Mouse (Mus musculus): ENCODE measurements around the gene Sphk1. TPM values are rescaled to one million over a fixed set of nuclear protein-coding genes. Genes with fewer than 3 reads are reported as not detected.
"Not testable (repeated sequence)": the region's sequence is repeated elsewhere in the genome, so short reads cannot be mapped to it uniquely, and the experiment has no call there.

Gene Sphk1
- polyA plus RNA-seq (2012; ENCODE audit: insufficient read depth, low replicate concordance): 0.10 and 3.5 TPM in 2 replicates

- TF ChIP-seq FLI1 (IDR thresholded peaks at IDR 0.05; ENCODE audit: low read length) (no peak), GATA1 (IDR thresholded peaks at IDR 0.05; ENCODE audit: borderline replicate concordance, low read length) (no peak)
- Histone ChIP-seq H3K36me3 (replicated peaks; ENCODE audit: low read length) (peaks cover 1% of the 10 kb centered on the region), H3K9me3 (no peaks in the 10 kb centered on the region), H3K4me3 (replicated peaks) (peak within 1 kb of the TSS; percentile 54), H3K27me3 (replicated peaks) (peaks cover 92% of the 10 kb centered on the region), H3K4me1 (peaks cover 48% of the 10 kb centered on the region)
Observed at GRCm38 (mm10) chr11:116530187-116531147, at the start of gene Sphk1. Gene Sphk1, plus strand, starts transcription at chr11:116530925.

GRCm38 (mm10) chr11:116480975-116481374 is 49.8 kb upstream of the Sphk1 start:
- Histone ChIP-seq H3K27me3 (replicated peaks) (no peaks in the 10 kb centered on the region), H3K36me3 (replicated peaks; ENCODE audit: low read length) (peaks cover 94% of the 10 kb centered on the region), H3K4me1 (peaks cover 3% of the 10 kb centered on the region; the same call in 1 of the 2 replicates), H3K9me3 (no peaks in the 10 kb centered on the region), H3K4me3 (replicated peaks) (no peak overlapping the region)
- no peak for TF ChIP-seq FLI1 (IDR thresholded peaks at IDR 0.05; ENCODE audit: low read length)
- no peak for TF ChIP-seq GATA1 (IDR thresholded peaks at IDR 0.05; ENCODE audit: borderline replicate concordance, low read length)

DNA sequence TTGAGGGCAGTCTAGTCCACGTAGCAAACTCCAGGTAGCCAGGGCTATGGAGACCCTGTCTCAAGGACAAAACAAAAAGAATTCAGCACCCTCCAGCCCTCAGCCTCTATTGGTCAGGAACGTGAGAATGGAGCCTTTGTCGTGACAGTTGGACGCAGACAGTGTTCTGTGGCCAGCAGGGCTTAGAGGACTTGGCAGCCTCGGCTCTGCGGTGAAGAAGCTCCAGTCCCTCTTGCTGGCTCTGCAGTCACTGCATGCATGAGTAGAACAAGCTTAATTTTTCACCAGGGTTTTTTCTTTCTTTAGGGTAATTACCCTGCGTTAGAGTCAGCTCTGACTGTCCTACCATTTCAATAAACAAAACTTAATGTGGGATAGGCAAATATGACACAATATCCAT is 48.9 kb upstream of the Sphk1 start:
- Histone ChIP-seq H3K4me3 (replicated peaks) (no peak overlapping the region), H3K4me1 (peaks cover 3% of the 10 kb centered on the region; the same call in 1 of the 2 replicates), H3K27me3 (replicated peaks) (no peaks in the 10 kb centered on the region), H3K9me3 (no peaks in the 10 kb centered on the region), H3K36me3 (replicated peaks; ENCODE audit: low read length) (peaks cover 93% of the 10 kb centered on the region)
- TF ChIP-seq FLI1 (IDR thresholded peaks at IDR 0.05; ENCODE audit: low read length) (no peak), GATA1 (IDR thresholded peaks at IDR 0.05; ENCODE audit: borderline replicate concordance, low read length) (no peak)

- Histone ChIP-seq H3K9me3 (no peaks in the 10 kb centered on the region), H3K4me3 (replicated peaks) (no peak overlapping the region), H3K27me3 (replicated peaks) (no peaks in the 10 kb centered on the region), H3K36me3 (replicated peaks; ENCODE audit: low read length) (peaks cover 81% of the 10 kb centered on the region), H3K4me1 (peaks cover 10% of the 10 kb centered on the region)
- TF ChIP-seq GATA1 (IDR thresholded peaks at IDR 0.05; ENCODE audit: borderline replicate concordance, low read length) (no peak), FLI1 (IDR thresholded peaks at IDR 0.05; ENCODE audit: low read length) (no peak)
Observed at GRCm38 (mm10) chr11:116484261-116484660, 46.5 kb upstream of the Sphk1 start.

DNA sequence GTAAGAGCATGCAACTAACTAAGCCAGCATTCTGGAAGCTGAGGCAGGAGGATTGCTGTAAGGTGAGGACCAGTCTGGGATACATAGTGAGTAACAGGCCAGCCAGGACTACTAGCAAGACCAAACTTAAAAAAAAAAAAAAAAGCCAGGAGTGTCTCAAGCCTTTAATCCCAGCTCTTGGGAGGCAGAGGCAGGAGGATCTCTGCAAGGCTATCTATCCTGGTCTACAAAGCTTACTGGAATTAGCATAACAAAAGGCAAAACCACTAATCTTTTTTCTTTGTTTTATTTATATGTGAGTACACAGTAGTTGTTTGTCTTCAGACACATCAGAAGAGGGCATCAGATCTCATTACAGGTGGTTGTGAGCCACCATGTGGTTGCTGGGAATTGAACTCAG is 42.5 kb upstream of the Sphk1 start:
- Histone ChIP-seq H3K4me3 (replicated peaks) (no peak overlapping the region), H3K36me3 (replicated peaks; ENCODE audit: low read length) (peaks cover 46% of the 10 kb centered on the region), H3K9me3 (no peaks in the 10 kb centered on the region), H3K4me1 (peaks cover 22% of the 10 kb centered on the region), H3K27me3 (replicated peaks) (no peaks in the 10 kb centered on the region)
- no peak for TF ChIP-seq GATA1 (IDR thresholded peaks at IDR 0.05; ENCODE audit: borderline replicate concordance, low read length)
- no peak for TF ChIP-seq FLI1 (IDR thresholded peaks at IDR 0.05; ENCODE audit: low read length)

DNA sequence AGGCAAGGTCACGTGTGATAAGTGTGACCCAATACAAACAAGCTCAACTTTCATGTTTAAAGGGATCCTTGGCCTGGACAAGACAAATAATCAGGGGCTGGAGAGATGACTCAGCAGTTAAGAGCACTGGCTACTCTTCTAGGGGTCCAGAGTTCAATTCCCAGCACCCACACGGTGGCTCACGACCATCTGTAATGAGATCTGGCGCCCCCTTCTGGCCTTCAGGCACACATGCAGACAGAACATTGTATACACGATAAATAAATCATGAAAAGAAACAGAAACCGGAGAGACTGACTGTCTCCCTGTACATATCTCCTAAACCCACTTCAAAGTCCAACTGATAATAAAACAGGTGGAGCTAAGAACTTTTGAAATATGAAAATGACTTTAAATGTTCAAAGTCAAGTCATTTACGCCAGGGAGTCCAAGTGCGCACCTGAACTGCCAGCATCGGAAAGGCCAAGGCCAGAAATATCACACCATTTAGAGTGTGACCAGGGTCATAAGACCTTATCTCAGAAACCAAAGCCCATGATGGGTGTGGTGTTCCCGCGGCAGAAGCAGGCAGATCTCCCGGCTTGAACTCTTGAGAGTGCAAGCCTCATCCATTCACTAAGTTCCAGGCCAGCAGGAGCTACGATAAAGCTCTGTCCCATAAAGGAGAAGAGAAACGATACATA is 41.9 kb upstream of the Sphk1 start:
- Histone ChIP-seq H3K9me3 (no peaks in the 10 kb centered on the region), H3K36me3 (replicated peaks; ENCODE audit: low read length) (peaks cover 40% of the 10 kb centered on the region), H3K27me3 (replicated peaks) (no peaks in the 10 kb centered on the region), H3K4me1 (peaks cover 29% of the 10 kb centered on the region), H3K4me3 (replicated peaks) (peak overlapping the region; percentile 98)
- TF ChIP-seq GATA1 (IDR thresholded peaks at IDR 0.05; ENCODE audit: borderline replicate concordance, low read length): no peak
- no peak for TF ChIP-seq FLI1 (IDR thresholded peaks at IDR 0.05; ENCODE audit: low read length)

DNA sequence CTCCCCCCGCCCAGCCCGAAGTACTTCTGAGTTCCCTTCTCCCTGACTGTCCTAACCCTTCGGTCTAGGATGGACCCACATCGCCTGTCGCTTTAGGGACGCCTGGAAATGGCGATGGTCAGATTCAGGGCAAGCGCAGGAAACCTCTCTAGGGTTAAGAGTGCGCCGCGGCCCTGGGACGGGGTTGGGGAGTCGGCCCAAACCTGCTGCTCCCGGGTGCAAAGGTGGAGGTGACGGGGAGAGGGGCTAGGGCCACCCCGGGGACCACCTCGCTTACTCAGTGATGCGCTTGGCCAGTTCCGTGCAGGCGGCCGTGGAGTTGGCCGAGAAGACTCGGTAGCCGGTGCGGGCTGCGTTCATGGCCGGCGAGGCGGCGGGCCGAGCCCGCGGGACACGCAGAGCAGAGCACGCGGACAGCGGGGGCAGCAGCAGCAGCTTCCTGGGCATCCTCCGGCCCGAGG is 40.9 kb upstream of the Sphk1 start:
- Histone ChIP-seq H3K27me3 (replicated peaks) (no peaks in the 10 kb centered on the region), H3K4me3 (replicated peaks) (peak overlapping the region; percentile 98), H3K4me1 (peaks cover 32% of the 10 kb centered on the region), H3K36me3 (replicated peaks; ENCODE audit: low read length) (peaks cover 31% of the 10 kb centered on the region), H3K9me3 (no peaks in the 10 kb centered on the region)
- TF ChIP-seq GATA1 (IDR thresholded peaks at IDR 0.05; ENCODE audit: borderline replicate concordance, low read length) (no peak), FLI1 (IDR thresholded peaks at IDR 0.05; ENCODE audit: low read length) (no peak)

DNA sequence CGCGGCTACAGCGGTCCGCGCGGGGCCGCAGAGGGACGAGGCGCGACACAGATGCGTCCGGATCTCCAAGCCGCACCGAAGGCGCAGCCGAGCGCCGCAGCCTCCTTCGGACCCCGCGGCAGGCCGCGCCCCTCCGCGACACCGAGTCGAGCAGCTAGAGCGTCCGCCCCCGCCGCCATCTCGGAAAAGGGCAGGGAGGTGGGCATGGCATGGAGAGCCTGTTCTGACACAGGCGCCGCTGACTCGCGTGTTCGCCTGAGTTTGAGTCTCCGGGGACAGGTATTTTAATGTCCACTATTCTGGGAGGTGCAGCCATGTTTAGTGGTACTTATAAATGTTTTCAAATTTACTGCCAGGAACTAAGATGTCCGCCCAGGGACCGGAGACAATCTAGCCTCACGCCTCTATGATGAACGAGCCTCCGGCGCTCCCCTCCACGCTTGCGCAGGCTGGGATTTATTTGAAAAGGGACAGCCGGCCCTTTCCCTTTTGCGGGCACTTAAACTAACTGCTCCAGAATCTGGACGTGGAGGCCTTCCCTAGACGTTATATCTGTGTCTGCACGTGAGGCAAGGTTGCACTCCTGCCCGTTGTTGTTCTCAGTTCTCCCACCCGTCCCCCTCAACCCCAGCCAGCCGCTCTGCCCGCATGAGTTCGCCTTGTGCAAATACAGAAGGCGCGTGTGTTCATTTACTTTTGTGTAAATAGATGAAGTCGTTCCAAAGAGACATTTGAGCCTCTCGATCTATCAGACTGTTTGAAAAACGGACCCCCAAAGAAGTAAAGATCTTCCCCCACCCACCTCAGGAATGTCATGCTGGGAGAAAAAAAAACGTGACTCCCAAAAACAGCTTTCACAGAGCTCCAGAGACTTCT is 40.3 kb upstream of the Sphk1 start:
- peaks cover 25% of the 10 kb centered on the region for H3K36me3 ChIP-seq (replicated peaks; ENCODE audit: low read length)
- TF ChIP-seq GATA1 (IDR thresholded peaks at IDR 0.05; ENCODE audit: borderline replicate concordance, low read length) (no peak), FLI1 (IDR thresholded peaks at IDR 0.05; ENCODE audit: low read length) (no peak)
- no peaks in the 10 kb centered on the region for H3K27me3 ChIP-seq (replicated peaks)
- peak overlapping the region; percentile 98 for H3K4me3 ChIP-seq (replicated peaks)
- peaks cover 35% of the 10 kb centered on the region for H3K4me1 ChIP-seq
- no peaks in the 10 kb centered on the region for H3K9me3 ChIP-seq

GRCm38 (mm10) chr11:116491338-116491737 is 39.4 kb upstream of the Sphk1 start:
- Histone ChIP-seq H3K36me3 (replicated peaks; ENCODE audit: low read length) (peaks cover 16% of the 10 kb centered on the region), H3K4me3 (replicated peaks) (no peak overlapping the region), H3K27me3 (replicated peaks) (no peaks in the 10 kb centered on the region), H3K9me3 (no peaks in the 10 kb centered on the region), H3K4me1 (peaks cover 35% of the 10 kb centered on the region)
- TF ChIP-seq GATA1 (IDR thresholded peaks at IDR 0.05; ENCODE audit: borderline replicate concordance, low read length) (no peak), FLI1 (IDR thresholded peaks at IDR 0.05; ENCODE audit: low read length) (no peak)

DNA sequence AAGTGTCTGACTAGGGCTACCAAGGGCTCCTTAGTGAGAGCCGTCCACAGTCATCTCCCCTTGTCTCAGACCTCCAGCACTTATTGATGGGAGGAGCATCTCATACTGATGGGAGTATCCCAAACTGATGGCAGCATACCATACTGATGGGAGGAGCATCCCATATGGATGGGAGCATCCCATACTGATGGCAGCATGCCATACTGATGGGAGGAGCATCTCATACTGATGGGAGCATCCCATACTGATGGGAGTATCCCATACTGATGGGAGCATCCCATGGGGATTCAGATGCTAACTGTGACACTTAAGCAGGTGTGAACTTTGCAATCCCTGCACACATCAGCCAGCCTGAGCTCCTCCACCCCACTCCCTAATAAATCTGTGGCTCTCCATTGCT is 38.2 kb upstream of the Sphk1 start:
- not testable (repeated sequence) for H3K36me3 ChIP-seq (replicated peaks; ENCODE audit: low read length); H3K27me3 ChIP-seq (replicated peaks); H3K4me3 ChIP-seq (replicated peaks); H3K9me3 ChIP-seq
- peaks cover 41% of the 10 kb centered on the region for H3K4me1 ChIP-seq
